Mouse (Mus musculus): ENCODE results near the gene Cdc123.

The Cdc123 gene

DNA sequence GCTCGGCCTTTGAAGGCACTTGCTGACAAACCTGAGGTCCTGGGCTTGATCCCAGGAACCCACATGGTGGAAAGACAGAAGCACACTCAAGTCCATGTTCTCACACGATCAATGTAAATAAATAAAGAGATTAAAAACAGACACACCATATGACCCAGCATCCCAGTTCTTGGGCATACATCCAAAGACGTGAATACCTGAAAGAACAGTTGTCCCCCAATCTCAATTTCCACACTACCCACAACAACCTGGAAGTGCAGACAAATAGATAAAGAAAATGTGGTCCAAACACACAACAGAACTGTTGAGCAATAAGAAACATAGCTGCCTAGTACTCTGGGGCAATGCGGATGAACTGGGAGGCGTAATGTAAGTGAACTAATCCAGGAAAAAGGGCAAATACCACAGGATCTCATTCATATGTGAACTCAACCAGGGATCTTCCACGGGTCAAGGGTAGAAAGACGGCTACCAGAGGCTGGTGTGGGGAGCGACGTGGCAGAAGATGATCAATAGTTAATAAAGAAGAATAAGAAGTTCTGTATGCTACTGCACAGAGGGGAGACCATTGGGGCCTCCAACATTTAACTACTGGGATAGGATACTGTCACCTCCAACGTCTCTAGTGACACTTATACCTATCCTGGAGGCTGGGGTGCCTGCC lies 42.9 kb downstream of the Cdc123 start:
- DNase-seq = no peak

DNA sequence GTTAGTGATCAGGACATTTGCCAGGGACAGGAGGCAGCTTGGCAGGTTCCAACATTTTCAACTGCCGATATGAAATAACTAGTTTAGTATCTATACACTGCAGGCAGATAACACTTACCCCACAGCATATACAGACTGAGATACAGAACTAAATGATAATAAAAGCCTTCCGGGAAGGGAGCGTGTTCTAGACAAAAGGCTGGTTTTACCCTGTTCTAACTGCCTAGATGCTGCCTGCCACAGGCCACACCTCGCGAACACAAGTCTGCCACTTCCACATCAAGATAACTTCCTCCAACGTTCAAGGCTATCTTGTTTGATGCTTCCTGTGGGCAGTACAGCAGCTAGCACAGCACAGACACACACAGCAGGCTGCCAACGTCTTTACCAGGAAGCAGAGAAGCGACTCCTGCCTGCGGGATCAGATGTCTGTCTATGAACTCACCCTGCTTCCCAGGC lies 43.8 kb downstream of the Cdc123 start:
- no peak for DNase-seq

DNA sequence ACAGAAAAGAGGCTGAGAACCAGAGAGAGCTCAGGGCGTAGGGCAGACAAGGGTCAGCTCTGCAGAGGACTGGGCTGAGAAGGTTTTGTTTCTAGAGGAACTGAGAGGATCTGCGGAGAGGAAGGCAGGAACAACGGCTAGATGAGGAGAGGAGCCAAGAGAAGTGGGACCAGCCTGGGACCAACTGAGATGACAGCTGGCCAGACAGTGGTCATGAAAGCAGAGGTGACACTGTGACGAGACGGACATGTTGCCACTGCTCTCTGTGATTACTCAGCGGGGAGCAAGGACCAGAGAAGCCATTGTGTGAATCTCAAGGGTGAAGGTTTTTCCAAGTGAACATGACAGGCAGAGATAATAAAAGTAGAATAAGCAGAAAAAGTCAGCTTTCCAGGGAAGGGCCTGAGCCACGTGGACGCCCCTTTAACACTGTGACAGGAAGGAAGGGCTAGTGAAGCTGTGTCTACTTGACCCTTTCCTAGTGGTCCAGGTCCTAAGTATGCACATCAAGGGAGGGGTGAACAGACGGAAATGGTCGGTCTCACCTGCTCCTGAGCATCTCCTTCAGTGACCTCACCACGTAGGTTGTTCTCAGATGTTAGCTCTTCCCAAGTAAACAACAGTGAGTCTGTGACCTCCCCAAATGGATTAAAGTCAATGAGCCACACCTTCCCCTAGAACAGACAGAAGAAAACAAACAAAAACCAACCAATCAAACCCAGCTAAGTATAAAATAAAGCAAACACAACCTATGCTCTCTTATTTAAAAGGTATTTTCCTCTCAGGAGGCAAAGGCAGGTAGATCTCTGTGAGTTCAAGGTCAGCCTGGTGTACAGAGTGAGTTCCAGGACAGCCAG lies 46.9 kb downstream of the Cdc123 start:
- DNase-seq = no peak

DNA sequence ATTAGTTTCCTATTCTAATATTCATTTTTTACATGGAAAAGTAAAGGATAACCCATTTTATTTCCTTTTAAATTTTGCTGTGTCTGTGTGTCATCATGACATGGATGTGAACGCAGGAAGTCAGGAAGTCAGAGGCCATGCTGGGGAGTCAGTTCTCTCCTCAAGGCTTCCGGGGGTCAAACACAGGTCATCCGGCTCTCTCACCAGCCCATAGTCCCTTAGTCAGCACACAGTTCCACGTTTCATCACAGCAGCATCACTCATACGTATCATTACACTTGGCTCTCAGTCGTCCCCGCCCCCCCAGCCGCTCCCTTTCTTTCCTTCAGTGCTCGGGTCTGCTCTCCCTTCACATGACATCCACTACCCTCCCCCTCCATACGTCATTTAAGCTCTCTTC lies 51.2 kb downstream of the Cdc123 start:
- DNase-seq = no peak

DNA sequence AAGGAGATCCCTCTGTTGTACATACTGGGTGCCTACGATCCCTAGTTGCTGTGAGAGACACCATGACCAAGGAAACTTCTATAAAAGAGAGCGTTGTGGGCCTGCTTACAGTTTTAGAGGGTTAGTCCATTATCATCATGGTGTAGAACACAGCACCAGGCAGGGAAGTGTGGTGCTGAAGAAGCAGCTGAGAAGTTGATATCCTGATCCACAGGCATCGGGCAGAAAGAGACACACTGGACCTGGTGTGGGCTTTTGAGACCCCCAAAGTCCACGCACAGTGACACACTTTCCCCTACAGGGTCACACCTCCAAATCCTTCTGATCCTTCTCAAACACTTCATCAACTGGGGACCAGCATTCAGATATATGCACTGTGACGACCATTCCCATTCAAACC lies 52.9 kb downstream of the Cdc123 start:
- no peak for DNase-seq

DNA sequence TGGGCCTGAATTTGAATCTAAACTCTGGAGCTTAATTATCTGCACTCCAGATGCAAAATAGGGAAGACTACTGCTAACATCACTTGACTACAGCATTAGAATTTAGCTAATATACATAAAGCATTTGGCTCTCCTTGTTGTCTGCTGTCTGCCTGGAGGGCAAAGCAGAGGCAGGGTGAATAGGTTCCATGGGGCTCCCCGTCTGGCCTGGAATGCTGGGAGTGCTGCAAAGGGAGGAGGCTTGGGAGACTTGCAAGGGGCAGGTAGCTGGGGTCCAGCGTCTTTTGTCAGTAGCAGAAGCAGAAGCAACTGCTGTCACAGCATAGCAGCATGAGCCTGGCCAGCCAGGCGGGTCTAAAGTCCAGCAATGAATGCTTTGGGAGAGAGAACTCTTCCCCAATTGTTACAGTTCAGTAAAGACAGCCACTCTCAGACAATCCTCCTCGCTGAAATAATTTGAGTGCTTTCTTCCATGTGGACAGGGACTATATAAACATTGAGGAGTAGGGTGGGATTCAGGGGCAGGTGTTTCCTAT lies 55.3 kb downstream of the Cdc123 start:
- DNase-seq = no peak

DNA sequence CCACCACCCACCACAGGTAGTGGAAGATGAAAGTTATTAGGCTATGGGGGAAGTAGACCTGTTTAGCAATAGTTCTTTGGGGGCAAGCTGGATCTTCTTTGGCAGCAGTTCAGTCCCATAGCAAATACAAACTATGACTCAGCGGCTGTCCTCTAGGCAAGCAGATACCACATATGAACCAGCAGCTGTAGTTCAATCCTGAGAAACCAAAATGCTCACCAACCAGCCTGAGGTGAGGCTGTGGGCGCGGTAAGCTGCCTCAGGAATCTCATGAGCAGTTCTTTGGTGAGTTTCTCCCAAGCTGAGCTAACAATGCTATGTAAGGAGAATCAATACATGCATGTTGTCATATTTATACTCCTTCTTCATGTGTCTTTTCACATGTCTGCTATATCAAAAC lies 57.6 kb downstream of the Cdc123 start:
- no peak for DNase-seq

DNA sequence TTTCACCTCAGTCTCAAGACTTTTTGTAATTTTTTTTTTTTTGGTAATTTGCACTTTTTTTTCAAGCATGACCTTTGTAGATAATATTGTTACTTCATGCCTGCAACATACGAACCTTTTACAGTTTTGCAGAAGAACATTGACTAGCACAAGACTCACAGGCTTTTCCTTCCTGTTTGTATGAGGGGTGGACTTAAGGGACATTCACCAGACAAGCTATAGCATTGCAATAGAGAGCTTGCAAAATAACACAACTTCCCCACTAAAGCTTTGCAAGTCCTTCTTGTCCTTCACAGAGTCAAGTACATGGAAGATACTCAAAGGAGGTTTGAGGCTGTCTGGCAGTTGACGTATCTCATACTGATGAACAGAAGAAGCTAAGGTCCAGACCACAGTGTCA lies 72.5 kb downstream of the Cdc123 start:
- no peak for DNase-seq

DNA sequence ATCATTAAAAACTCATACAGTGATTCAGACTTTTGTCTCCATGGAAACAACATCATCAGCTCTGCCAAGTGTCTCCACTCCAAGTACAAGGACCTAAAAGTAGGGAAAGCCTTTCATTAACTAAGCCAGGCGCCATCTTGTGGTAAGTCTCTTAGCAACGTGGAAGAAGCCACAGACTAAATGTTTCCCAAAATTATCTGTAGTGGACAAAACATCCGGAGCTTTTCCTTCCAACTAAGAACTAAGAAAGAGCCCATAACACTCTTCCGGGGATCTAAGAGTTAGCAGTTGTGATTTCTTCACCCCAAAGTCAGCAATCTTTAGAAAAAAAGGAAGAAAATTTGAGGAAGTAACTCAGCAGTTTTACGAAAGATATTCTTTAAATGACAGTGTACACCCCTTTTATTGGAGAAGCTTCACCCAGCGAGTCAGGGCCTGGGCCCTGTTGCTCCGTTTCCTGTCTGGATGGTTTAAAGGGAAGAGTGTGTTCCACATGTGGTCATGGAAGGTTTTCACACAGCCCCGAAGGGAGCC lies 74.2 kb downstream of the Cdc123 start:
- DNase-seq = peak; percentile 32 to 38

DNA sequence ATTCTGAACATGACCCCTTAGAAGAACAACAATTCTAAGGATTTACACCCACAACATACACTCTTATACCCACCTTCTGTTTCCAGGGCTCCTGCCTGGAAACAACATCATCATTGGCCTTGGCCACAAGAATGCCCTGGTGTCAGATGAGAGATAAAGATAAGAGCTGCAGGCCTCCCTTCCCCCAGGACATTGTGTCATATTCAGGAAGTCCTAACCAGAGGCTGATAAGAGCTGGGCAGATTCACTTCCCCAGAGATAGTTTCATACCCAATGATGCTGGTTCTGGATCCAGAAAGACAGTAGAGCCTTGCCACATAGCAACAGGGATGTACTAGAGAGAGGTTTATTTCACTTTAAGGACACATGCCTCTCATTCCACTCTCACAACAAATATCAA lies 75.3 kb downstream of the Cdc123 start:
- DNase-seq = no peak

DNA sequence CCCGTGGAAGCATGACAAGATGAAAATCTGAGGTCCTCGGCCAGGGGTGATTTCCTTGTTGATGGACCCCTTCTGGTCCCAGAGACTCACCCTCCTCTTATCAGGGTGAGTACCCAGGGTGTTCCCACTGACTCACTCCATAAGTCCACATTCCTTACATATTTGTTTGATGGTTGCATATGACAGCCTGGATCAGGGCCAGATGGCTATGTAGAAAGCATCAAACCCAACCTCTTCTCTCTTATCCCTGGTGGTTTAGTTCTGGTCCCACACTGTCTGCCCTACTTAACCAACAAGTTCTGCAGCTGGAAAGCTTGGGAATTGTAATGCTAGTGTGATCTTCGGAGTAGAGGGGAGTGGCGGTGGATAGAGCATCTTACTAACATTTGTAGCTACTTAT lies 76.0 kb downstream of the Cdc123 start:
- DNase-seq = no peak

DNA sequence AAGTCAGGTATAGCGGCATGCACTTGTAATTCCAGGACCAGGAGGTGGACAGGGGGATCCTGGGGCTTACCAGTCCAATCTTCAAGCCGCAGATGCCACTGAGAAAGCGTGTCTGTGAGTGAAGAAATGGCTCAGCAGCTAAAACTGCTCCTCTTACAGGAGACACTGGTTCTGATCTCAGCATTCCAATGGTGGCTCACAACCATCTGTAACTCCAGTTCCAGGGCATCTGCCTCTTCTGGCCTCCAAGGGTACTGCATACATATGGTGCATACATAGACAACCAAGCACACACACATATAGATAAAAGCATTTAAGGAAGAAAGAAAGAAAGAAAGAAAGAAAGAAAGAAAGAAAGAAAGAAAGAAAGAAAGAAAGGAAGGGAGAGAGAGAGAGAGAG lies 82.9 kb downstream of the Cdc123 start:
- DNase-seq = no peak

DNA sequence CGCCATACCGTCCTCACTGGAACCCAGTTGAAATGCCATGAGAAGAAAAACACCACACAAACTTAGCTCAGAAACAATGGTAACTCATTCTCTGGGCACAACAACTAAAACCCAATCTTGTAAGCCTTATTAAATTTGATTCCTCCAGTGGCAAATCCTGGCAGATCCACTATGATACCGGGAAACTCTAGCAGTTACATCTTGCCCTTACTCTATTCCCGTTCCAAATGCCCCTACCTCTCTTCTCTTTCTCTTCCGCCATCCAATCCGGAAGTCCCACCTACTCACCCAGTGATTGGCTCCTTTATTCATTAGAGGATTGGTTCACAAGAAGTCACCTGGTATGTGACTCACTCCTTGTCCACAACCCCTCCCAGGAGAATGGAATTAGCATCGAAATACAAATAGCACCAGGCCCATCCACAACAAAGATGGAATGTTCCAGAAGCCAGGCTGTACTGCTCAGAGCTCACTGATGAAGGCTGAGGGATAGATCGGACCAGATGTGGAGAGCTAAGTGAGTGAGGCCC lies 84.4 kb downstream of the Cdc123 start:
- no peak for DNase-seq

DNA sequence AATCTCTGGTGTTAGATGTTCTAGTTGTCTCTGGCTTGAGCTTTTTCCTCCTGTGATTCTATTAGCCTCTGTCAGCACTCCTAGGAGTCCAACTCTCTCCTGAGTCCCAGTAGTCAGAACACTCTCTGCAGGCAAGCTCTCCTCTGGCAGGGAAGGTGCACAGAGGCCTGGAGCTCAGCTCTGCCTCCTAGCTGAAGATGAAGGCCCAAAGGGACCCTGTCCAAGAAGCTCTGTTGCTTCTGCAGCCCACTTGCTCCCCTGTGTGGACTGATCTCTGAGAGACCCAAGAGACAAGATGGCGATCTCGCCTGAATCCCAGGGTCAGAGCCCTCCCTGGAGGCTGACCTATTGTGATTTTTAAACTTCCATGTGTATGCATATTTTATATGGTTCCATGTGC lies 86.4 kb downstream of the Cdc123 start:
- DNase-seq = no peak

DNA sequence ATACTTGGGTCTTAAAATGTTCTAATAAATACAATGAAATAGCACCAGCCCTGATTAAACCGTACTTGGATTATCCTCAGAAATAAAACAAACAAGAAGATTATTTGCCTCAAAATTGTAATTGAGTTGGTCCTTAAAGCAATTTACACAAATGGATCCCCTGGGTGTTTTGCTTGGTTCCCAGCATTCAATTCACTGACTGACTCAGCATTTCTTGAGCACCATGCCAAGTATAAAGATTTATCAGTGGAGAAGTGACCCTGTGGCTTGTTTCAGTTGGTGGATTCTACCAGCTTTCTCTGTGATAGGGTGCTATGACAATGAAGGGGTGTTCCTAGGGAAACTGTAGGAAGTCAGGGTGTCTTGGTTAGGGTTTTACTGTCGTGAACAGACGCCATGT lies 94.1 kb downstream of the Cdc123 start:
- no peak for DNase-seq

DNA sequence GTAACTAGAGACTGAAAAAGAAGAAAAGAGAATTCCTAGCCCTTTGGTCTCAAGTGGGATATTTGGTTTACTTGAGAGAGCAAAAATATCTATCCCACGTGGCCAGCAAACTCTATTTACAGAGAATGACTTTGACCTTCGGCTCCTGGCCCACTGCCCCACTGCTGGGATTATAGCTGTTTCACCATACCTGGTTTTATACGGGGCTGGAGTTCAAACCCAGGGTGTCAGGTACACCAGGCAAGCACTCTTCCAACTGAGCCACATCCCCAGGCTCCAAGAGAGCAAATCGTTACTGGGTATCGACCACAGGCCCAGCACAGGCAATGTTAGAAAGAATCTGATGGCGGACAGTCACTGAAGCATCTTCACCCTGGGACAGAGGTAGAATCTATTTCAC lies 95.8 kb downstream of the Cdc123 start:
- no peak for DNase-seq

DNA sequence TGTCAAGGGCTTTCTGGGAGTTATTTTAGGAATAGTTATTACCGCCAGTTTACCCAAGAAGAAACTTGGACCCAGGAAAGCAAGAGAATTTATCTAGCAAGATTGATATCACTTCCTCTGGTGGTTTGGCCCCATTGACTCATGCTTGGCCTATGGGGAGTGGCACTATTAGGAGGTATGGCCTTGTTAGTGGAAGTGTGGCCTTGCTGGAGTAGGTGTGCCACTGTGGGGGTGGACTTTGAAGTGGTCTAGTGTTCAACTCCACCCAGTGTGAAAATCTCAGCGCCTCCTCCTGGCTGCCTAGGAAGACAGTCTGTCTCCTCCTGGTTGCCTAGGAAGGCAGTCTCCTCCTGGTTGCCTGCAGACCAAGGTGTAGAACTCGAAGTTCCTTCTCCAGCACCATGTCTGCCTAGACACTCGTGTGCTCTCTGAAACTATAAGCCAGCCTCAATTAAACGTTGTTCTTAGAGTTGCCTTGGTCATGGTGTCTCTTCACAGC lies 97.4 kb downstream of the Cdc123 start:
- no peak for DNase-seq

DNA sequence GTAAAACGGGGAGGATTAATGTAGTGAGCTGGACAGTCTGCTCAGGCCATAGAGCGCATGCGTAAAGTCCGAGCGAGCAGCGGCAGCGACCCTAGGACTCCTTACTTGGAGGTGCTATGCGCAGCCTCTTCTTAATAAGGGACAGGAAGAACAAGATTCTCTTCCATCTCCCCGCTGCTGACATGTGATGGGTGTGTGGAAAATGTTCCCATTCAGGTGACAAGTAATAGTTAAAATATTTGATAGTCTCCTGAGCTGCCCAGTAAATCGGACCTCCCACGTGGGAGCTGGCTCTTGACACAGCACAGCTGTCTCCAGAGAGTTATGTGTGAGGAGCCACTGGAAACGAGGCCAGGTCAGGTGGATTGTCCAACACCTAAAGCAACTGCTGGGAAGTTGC lies 98.4 kb downstream of the Cdc123 start:
- no peak for DNase-seq
